ENCODE assay signal across 9 mouse cellular contexts in genomic region chr11:75214081-75214950, GRCm38 (mm10). TPM values are rescaled to one million over a fixed set of nuclear protein-coding genes. Genes with fewer than 3 reads are reported as not detected.
DNase-seq lines count a peak whose midpoint lies in the region; ATAC-seq and TF ChIP-seq lines count a peak whose summit lies in the region.
"Had no signal": no experiment of that assay in that cellular context is flagged by ENCODE, and none has a peak within 500 bp of the region (broad histone marks: within the 10 kb centered on the region; RNA-seq: fewer than 3 reads in every experiment).

No protein-coding gene starts in this region.

- H3K27me3 ChIP-seq in cerebellum, adult 2 months (ENCODE audit: control insufficient read depth, insufficient read depth, low read length): no peaks in the 10 kb centered on the region
- peaks cover 12% of the 10 kb centered on the region; the same call in 1 of the 2 replicates for H3K27me3 ChIP-seq in embryonic facial prominence, embryonic 12.5 days
- H3K27me3 ChIP-seq in liver, postnatal 0 days (ENCODE audit: insufficient read depth, low read length): no peaks in the 10 kb centered on the region

- H3K36me3 ChIP-seq in embryonic facial prominence, embryonic 12.5 days: no peaks in the 10 kb centered on the region
- no peaks in the 10 kb centered on the region for H3K36me3 ChIP-seq in liver, postnatal 0 days (replicated peaks; ENCODE audit: insufficient read depth, low read length)

- H3K4me2 ChIP-seq in embryonic facial prominence, embryonic 12.5 days (replicated peaks): peak overlapping the region; percentile 65
- peak overlapping the region; percentile 54 for H3K4me2 ChIP-seq in liver, postnatal 0 days (ENCODE audit: low read depth, low read length)

- peak in 1 of 2 experiments; percentile 40 for DNase-seq in cerebellum, adult 2 months
- no peak for DNase-seq in cerebellum, adult 11-12 months
- DNase-seq in kidney, adult 11 months: peak; percentile 53
- no peak for DNase-seq in liver, postnatal 0 days
- DNase-seq in right cerebral cortex, postnatal 36 days (ENCODE audit: low spot score in 2 of 2): no peak
- DNase-seq in thymus, postnatal 10 days (ENCODE audit: low spot score in 2 of 2): no peak
- no peak for DNase-seq in left cerebral cortex, adult 18-20 months (ENCODE audit: low spot score in 2 of 2)
- DNase-seq: layer of hippocampus, adult 9-11 months had no signal

- 0 out of 2 replicates have a peak overlapping the region, but pooled peaks have one; percentile 52 for H3K27ac ChIP-seq in cerebellum, adult 2 months (ENCODE audit: insufficient read depth, low read length)
- no peak overlapping the region for H3K27ac ChIP-seq in embryonic facial prominence, embryonic 12.5 days
- H3K27ac ChIP-seq in liver, postnatal 0 days (ENCODE audit: low read depth): peak overlapping the region; percentile 93

- peaks cover 50% of the 10 kb centered on the region for H3K4me1 ChIP-seq in cerebellum, adult 2 months (ENCODE audit: control insufficient read depth, insufficient read depth, low read length)
- H3K4me1 ChIP-seq in embryonic facial prominence, embryonic 12.5 days: peaks cover 25% of the 10 kb centered on the region
- H3K4me1 ChIP-seq in liver, postnatal 0 days (ENCODE audit: insufficient read depth): peaks cover 35% of the 10 kb centered on the region

- no peak for TF ChIP-seq CTCF in cerebellum, adult 2 months (IDR thresholded peaks at IDR 0.05; ENCODE audit: borderline replicate concordance, insufficient read depth, low read depth, low read length)
- TF ChIP-seq CTCF in liver, postnatal 0 days (IDR thresholded peaks at IDR 0.05; ENCODE audit: low read depth): no peak

- TF ChIP-seq EP300 in liver, postnatal 0 days (IDR thresholded peaks at IDR 0.05; ENCODE audit: low read depth): no peak

- no peaks in the 10 kb centered on the region for H3K9me3 ChIP-seq in embryonic facial prominence, embryonic 12.5 days
- H3K9me3 ChIP-seq in liver, postnatal 0 days (ENCODE audit: low read length): no peaks in the 10 kb centered on the region

- 23% methylated on average over 12 of the region's 13 CpGs for WGBS in cerebellum, adult 2 months
- 10% methylated on average over 13 of the region's 13 CpGs for WGBS in embryonic facial prominence, embryonic 12.5 days
- WGBS in liver, postnatal 0 days (ENCODE audit: insufficient replicate concordance): 41% methylated on average over 11 of the region's 13 CpGs

- peak overlapping the region; percentile 45 for H3K4me3 ChIP-seq in cerebellum, adult 2 months (replicated peaks; ENCODE audit: insufficient read depth, low read depth, low read length)
- peak overlapping the region; percentile 29 for H3K4me3 ChIP-seq in embryonic facial prominence, embryonic 12.5 days
- peak overlapping the region; percentile 8; the same call in 1 of the 2 replicates for H3K4me3 ChIP-seq in liver, postnatal 0 days (ENCODE audit: low read depth, low read length)

- no peak for TF ChIP-seq POLR2A in cerebellum, adult 2 months (IDR thresholded peaks at IDR 0.05; ENCODE audit: borderline replicate concordance, insufficient read depth, low read length)

- H3K9ac ChIP-seq in embryonic facial prominence, embryonic 12.5 days: peak overlapping the region; percentile 53
- H3K9ac ChIP-seq in liver, postnatal 0 days (replicated peaks): peak overlapping the region; percentile 54

- 0 out of 2 replicates have a peak, but pooled peaks have one; percentile 36 for ATAC-seq in embryonic facial prominence, embryonic 12.5 days (ENCODE audit: insufficient number of reproducible peaks, insufficient read depth, low FRiP score, low TSS enrichment)
- ATAC-seq in liver, postnatal 0 days: peak; percentile 35

RNA-seq across cellular contexts. Expression of gene Rtn4rl1, which starts 20.7 kb away (rescaled TPM):
- 23.9 and 28.6 TPM in 2 replicates for polyA plus RNA-seq in cerebellum, adult 2 months (2012; rRNA removed)
- polyA plus RNA-seq in embryonic facial prominence, embryonic 12.5 days (2016; fragmentation: Nextera tagmentation; extraction: Ambion mirVana): 5.1 and 5.7 TPM in 2 replicates
- polyA plus RNA-seq in liver, postnatal 0 days (2015; fragmentation: Nextera tagmentation; extraction: Ambion mirVana): 1.5 and 2.0 TPM in 2 replicates
- 10 to 100 TPM; 86.2 to 91.0 TPM for total RNA-seq in left cerebral cortex, adult 18-20 months (2021)

RNA-seq across cellular contexts. Expression of gene Dph1, which starts 23.3 kb away (rescaled TPM):
- 18.6 and 19.3 TPM in 2 replicates for polyA plus RNA-seq in cerebellum, adult 2 months (2012; rRNA removed)
- 22.6 and 23.3 TPM in 2 replicates for polyA plus RNA-seq in embryonic facial prominence, embryonic 12.5 days (2016; fragmentation: Nextera tagmentation; extraction: Ambion mirVana)
- polyA plus RNA-seq in liver, postnatal 0 days (2015; fragmentation: Nextera tagmentation; extraction: Ambion mirVana): 10.9 and 13.0 TPM in 2 replicates
- total RNA-seq in left cerebral cortex, adult 18-20 months (2021): 10 to 100 TPM; 28.5 to 32.1 TPM

RNA-seq across cellular contexts. Expression of gene Ovca2, which starts 35.7 kb away (rescaled TPM):
- 15.3 and 16.3 TPM in 2 replicates for polyA plus RNA-seq in cerebellum, adult 2 months (2012; rRNA removed)
- 30.0 and 31.5 TPM in 2 replicates for polyA plus RNA-seq in embryonic facial prominence, embryonic 12.5 days (2016; fragmentation: Nextera tagmentation; extraction: Ambion mirVana)
- polyA plus RNA-seq in liver, postnatal 0 days (2015; fragmentation: Nextera tagmentation; extraction: Ambion mirVana): 12.4 and 13.6 TPM in 2 replicates
- 10 to 100 TPM in 1 of 2 experiments, 1 to 10 TPM in 1; 9.2 to 12.0 TPM for total RNA-seq in left cerebral cortex, adult 18-20 months (2021)

RNA-seq across cellular contexts. Expression of gene Hic1, which starts 45.0 kb away (rescaled TPM):
- polyA plus RNA-seq in cerebellum, adult 2 months (2012; rRNA removed): 3.0 and 3.7 TPM in 2 replicates
- 39.2 and 44.8 TPM in 2 replicates for polyA plus RNA-seq in embryonic facial prominence, embryonic 12.5 days (2016; fragmentation: Nextera tagmentation; extraction: Ambion mirVana)
- 1.1 and 1.5 TPM in 2 replicates for polyA plus RNA-seq in liver, postnatal 0 days (2015; fragmentation: Nextera tagmentation; extraction: Ambion mirVana)
- total RNA-seq in left cerebral cortex, adult 18-20 months (2021): 1 to 10 TPM; 3.8 to 5.0 TPM
